Mouse (Mus musculus): ENCODE measurements around the gene Ppp4r4. TPM values are rescaled to one million over a fixed set of nuclear protein-coding genes. Genes with fewer than 3 reads are reported as not detected.
"Not testable (repeated sequence)": the region's sequence is repeated elsewhere in the genome, so short reads cannot be mapped to it uniquely, and the experiment has no call there.

Gene Ppp4r4
- polyA plus RNA-seq, 2 experiments from 2014 or later, result 0.17 TPM; not detected in 1

DNA sequence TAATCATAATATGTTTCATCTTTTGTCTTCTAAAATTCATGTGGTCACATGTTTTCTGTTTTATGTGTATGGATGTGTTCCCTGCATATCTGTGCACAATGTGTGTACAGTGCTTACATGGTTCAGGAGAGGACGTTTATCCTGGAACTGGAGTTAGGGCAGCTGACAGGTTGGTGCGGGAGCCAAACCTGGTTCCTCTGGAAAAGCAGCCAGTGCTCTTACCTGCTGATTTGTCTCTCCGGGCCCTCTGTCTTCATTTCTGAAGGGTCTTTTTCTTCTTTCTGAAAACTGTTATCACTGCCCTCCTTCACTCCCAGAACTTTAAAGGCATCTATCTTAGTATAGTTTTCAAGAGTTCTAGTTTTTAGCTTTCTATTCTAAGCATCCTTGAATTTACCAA, 111.7 kb downstream of the Ppp4r4 start:
- no peak for ATAC-seq

GRCm38 (mm10) chr12:103644601-103645000, 112.5 kb downstream of the Ppp4r4 start:
- no peak for ATAC-seq

DNA sequence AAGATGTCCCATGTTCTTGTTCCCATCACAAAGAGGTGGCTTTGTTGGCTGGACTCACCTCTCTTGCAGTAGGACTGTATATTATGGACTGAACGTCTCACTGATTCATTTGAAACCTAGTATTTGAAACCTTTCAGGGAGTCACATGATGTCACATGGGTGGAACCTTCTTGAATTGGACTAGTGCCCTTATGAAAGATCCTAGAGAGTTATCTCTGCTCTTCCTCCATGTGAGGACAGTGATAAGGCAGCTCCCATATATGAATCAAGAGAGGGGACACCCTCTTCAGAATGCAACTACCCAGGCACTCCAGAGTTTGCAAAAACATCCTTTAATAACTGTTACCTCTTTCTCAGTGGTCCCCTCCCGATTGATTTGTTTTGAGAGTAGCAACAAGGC, 114.2 kb downstream of the Ppp4r4 start:
- no peak for ATAC-seq

- ATAC-seq, result no peak
Measured at GRCm38 (mm10) chr12:103653836-103654235, 121.8 kb downstream of the Ppp4r4 start.

GRCm38 (mm10) chr12:103655123-103656044, 123.3 kb downstream of the Ppp4r4 start:
- ATAC-seq, result no peak

DNA sequence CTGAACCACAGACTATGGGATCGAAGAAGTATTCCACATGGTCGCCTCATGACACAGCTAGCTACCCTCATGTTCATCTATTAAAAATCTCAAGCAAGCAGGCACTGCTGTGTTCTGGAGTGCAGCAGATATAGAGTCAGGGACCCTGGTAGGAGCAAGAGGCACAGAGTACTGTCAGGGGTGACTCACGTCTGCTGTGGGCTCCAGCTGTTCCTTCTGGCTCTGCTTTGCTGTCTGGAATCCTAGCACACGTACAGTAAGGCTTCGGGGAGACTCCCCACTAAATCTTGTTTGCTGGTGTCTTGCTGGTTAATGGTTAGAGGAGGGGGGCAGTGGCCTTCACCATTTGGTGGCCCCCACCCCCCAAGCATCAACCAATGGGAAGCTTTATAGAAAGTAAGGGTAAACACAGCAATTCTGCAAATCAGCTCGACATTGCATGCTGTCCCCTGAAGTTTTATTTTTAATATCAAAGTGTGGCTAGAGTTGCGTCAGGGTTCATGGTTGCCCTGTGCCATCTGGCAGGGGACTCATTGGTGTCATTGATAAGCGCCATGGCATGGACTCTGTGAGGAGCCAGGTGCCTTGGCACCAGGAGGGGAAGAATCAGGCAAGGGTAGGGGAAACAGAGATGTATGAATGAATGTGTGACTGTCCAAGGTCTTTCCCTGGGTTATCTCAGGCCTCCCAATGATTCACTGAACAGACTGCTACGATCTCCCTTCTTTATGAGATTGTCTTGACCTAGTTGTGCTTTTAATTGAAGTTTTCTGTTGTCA, 125.0 kb downstream of the Ppp4r4 start, which contains the start of gene Serpina6:
Gene Serpina6, minus strand, starts transcription at position 365 of the 779 bp plus-strand sequence.
- no peak for ATAC-seq

DNA sequence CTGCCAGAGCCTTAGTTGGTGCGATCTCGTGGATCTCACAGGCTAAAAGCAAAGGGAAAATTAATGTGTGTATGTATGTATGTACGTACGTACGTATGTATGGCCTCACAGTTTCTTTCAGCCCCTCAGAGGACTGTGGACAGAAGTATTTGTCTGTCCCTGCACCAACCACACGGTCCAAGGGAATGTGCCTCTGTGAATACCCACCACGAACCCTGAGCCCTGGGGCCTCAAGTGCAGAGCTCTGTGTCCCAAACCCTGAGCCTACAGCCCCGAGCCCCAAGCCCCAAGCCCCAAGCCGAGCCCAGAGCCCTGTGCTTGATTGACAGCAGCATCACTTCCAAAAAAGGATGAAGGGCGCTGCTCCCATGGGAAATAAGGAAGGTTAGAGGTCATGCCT, 125.9 kb downstream of the Ppp4r4 start:
- no peak for ATAC-seq

DNA sequence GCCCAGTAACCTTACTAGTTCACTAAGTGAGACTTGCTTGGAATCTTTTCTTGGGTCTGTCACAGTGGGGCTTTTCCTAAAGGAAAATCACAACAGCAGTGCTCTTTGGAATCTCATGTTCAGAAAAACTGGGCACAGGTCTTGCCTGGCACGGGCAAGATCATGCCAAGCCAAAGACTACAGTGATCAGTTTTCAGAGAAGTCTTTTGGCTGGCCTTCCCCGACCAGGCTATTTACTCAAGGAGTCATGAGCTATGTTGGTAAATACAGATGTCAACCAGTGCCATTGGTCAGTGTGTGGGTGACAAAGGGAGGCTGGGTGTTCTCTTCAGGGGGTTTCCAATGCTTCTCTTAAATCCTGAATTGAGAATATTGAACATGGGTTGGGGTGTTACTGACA, 127.1 kb downstream of the Ppp4r4 start:
- no peak for ATAC-seq

DNA sequence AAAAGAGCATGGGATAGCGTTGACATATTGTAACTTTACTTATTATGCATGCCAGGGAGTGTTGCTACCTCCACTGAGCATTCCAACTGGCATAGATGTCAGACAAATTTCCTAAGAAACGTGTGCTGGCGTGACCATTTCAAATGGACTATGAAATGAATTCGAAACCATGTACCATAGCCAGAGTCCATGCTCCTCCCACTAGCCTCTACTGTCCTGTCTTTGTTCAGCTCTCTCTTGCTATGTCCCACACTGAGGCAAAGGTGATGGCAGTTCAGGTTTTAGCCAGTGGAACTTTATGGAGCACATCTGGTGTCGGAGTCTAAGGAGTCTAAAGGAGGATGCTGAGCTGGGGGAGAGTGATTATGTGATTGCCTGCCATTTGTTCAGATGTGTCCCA, 128.0 kb downstream of the Ppp4r4 start:
- no peak for ATAC-seq

- not testable (repeated sequence) for ATAC-seq
Measured at GRCm38 (mm10) chr12:103662053-103662452, 130.0 kb downstream of the Ppp4r4 start.

Other genes with a start within 250 kb of the Ppp4r4 start
- gene Fam181a, start 221.3 kb upstream of the Ppp4r4 start, polyA plus RNA-seq (2017; shearing (Covaris generic)), result not detected
- 10 to 100 TPM; 14.2 to 37.7 TPM for gene Asb2, start 176.3 kb upstream of the Ppp4r4 start, polyA plus RNA-seq (2017; shearing (Covaris generic))
- 1 to 10 TPM; 1.7 TPM for gene Otub2, start 143.6 kb upstream of the Ppp4r4 start, polyA plus RNA-seq (2017; shearing (Covaris generic))
- 1 to 10 TPM in 1 of 2 experiments, not detected in 1; 1.1 TPM for gene 9330161L09Rik, start 124.5 kb upstream of the Ppp4r4 start, polyA plus RNA-seq (2017; shearing (Covaris generic))
- 100 to 1,000 TPM; 193 to 282 TPM for gene Ddx24, start 106.5 kb upstream of the Ppp4r4 start, polyA plus RNA-seq (2017; shearing (Covaris generic))
- gene Ifi27, start 98.1 kb upstream of the Ppp4r4 start, polyA plus RNA-seq (2017; shearing (Covaris generic)), result 100 to 1,000 TPM; 252 to 334 TPM
- 1,000 to 10,000 TPM; 1,686 to 1,965 TPM for gene Ifi27l2a, start 88.6 kb upstream of the Ppp4r4 start, polyA plus RNA-seq (2017; shearing (Covaris generic))
- gene Ifi27l2b, start 75.1 kb upstream of the Ppp4r4 start, polyA plus RNA-seq (2017; shearing (Covaris generic)), result not detected
- not detected for gene Serpina10, start 99.2 kb downstream of the Ppp4r4 start, polyA plus RNA-seq (2017; shearing (Covaris generic))
- not detected for gene Serpina6, start 124.9 kb downstream of the Ppp4r4 start, polyA plus RNA-seq (2017; shearing (Covaris generic))
- gene Serpina16, start 143.9 kb downstream of the Ppp4r4 start, polyA plus RNA-seq (2017; shearing (Covaris generic)), result not detected
- not detected for gene Serpina1f, start 163.2 kb downstream of the Ppp4r4 start, polyA plus RNA-seq (2017; shearing (Covaris generic))
- gene Serpina1d, start 241.3 kb downstream of the Ppp4r4 start, polyA plus RNA-seq (2017; shearing (Covaris generic)), result not detected

Measured in activated CD4-positive, CD25-positive, alpha-beta regulatory T cell, adult 4 months (primary cell).